In the genomic region with DNA sequence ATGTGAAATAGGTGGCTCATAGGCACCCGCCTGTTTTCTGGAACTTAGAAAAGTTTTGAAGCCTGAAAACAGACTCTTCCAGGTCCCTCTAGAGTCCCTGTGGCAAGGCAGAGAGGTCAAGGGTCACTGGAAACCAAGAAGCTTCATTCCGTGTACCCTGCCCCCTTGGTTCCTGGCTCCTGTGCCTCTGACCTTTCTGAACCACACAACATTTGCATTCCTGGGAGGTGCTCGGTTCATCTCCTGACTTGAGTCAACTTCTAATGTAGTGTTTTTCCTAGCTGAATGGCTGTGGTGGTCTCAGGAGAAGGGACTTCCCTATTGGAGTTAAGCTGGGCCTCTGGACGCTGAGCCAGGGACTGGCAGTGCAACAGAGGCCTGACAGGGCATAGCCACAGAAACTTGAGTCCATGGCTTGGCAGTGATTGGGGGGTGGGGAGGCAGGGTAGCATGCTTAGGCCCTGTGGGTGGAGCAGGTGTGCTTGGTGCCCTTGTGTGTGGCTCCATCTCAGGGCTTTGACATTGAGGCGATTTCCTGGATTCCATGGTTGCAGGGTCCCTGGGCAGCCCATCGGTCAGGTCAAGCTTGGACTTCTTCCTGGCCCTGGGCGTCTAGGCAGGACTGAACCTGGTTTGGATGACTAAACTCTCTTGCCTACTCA, we compare ENCODE assay signal across 7 mouse cellular contexts. TPM values are rescaled to one million over a fixed set of nuclear protein-coding genes. Genes with fewer than 3 reads are reported as not detected.
A peak's percentile ranks its signal among the peaks of the same experiment; 100 is the strongest.
DNase-seq lines count a peak whose midpoint lies in the region; ATAC-seq lines count a peak whose summit lies in the region.

No protein-coding gene starts in this region.

- no peak for DNase-seq in forebrain, embryonic 11.5 days (ENCODE audit: low spot score)
- peak; percentile 77 to 82 for DNase-seq in kidney, adult 8-10 months
- no peak for DNase-seq in cerebellum, postnatal 14 days
- DNase-seq in urinary bladder, postnatal 4 days (ENCODE audit: low spot score in 2 of 2) = no peak

- H3K4me1 ChIP-seq in megakaryocyte, embryonic 14.5 days = peaks cover 68% of the 10 kb centered on the region
- H3K4me1 ChIP-seq in forebrain, embryonic 11.5 days (replicated peaks; ENCODE audit: control insufficient read depth, insufficient read depth, low read length) = peaks cover 10% of the 10 kb centered on the region; the same call in 1 of the 2 replicates
- H3K4me1 ChIP-seq in midbrain, embryonic 15.5 days = peaks cover 54% of the 10 kb centered on the region

- H3K36me3 ChIP-seq in megakaryocyte, embryonic 14.5 days (replicated peaks; ENCODE audit: low read length) = peaks cover 12% of the 10 kb centered on the region
- no peaks in the 10 kb centered on the region; the same call in 1 of the 2 replicates for H3K36me3 ChIP-seq in forebrain, embryonic 11.5 days (ENCODE audit: control insufficient read depth, insufficient read depth, low read length)
- no peaks in the 10 kb centered on the region for H3K36me3 ChIP-seq in midbrain, embryonic 15.5 days (replicated peaks)

- H3K9ac ChIP-seq in forebrain, embryonic 11.5 days (ENCODE audit: low read length) = peak overlapping the region; percentile 88
- peak overlapping the region; percentile 97 for H3K9ac ChIP-seq in midbrain, embryonic 15.5 days

- no peaks in the 10 kb centered on the region for H3K9me3 ChIP-seq in megakaryocyte, embryonic 14.5 days
- no peaks in the 10 kb centered on the region for H3K9me3 ChIP-seq in forebrain, embryonic 11.5 days (ENCODE audit: control insufficient read depth, low read length)
- H3K9me3 ChIP-seq in midbrain, embryonic 15.5 days = no peaks in the 10 kb centered on the region

- 58% methylated on average over 7 of the region's 7 CpGs for WGBS in forebrain, embryonic 11.5 days
- WGBS in midbrain, embryonic 15.5 days = 52% methylated on average over 7 of the region's 7 CpGs

- H3K27ac ChIP-seq in forebrain, embryonic 11.5 days (ENCODE audit: low read depth, low read length) = no peak overlapping the region
- H3K27ac ChIP-seq in midbrain, embryonic 15.5 days = no peak overlapping the region

- H3K4me3 ChIP-seq in megakaryocyte, embryonic 14.5 days (replicated peaks) = peak overlapping the region; percentile 100
- peak overlapping the region; percentile 93 for H3K4me3 ChIP-seq in forebrain, embryonic 11.5 days (ENCODE audit: low read depth, low read length)
- H3K4me3 ChIP-seq in midbrain, embryonic 15.5 days = peak overlapping the region; percentile 94

- no peak for ATAC-seq in megakaryocyte, adult 5-6 weeks (ENCODE audit: poor library complexity, severe bottlenecking)
- no peak for ATAC-seq in forebrain, embryonic 11.5 days (replicated peaks; ENCODE audit: low FRiP score)
- 0 out of 2 replicates have a peak, but pooled peaks have one; percentile 3 for ATAC-seq in midbrain, embryonic 15.5 days (replicated peaks)

- peaks cover 3% of the 10 kb centered on the region for H3K27me3 ChIP-seq in megakaryocyte, embryonic 14.5 days (replicated peaks)
- no peaks in the 10 kb centered on the region for H3K27me3 ChIP-seq in forebrain, embryonic 11.5 days (ENCODE audit: control insufficient read depth, insufficient read depth, low read length)
- H3K27me3 ChIP-seq in midbrain, embryonic 15.5 days (replicated peaks) = no peaks in the 10 kb centered on the region

- H3K4me2 ChIP-seq in forebrain, embryonic 11.5 days (ENCODE audit: low read depth, low read length, severe bottlenecking) = peak overlapping the region; percentile 89
- peak overlapping the region; percentile 82 for H3K4me2 ChIP-seq in midbrain, embryonic 15.5 days

RNA-seq across cellular contexts. Expression of a gene that starts 1.4 kb away (rescaled TPM):
- polyA plus RNA-seq in megakaryocyte, embryonic 14.5 days (2012; ENCODE audit: insufficient read depth, low replicate concordance) = 29.5 and 68.0 TPM in 2 replicates
- total RNA-seq in megakaryocyte, adult 5-6 weeks (2015) = 9.8 and 10.8 TPM in 2 replicates
- total RNA-seq in megakaryocyte, adult 5-6 weeks (2017) = 10.5 and 11.3 TPM in 2 replicates
- polyA plus RNA-seq in forebrain, embryonic 11.5 days (2014; fragmentation: Nextera tagmentation; extraction: Ambion mirVana) = 17.9 and 18.0 TPM in 2 replicates
- polyA plus RNA-seq in midbrain, embryonic 15.5 days (2015; fragmentation: Nextera tagmentation; extraction: Ambion mirVana) = 30.9 and 37.0 TPM in 2 replicates

RNA-seq across cellular contexts. Expression of a gene that starts 9.1 kb away (rescaled TPM):
- 0.13 TPM in 1 of 2 replicates, not detected in the other for polyA plus RNA-seq in megakaryocyte, embryonic 14.5 days (2012; ENCODE audit: insufficient read depth, low replicate concordance)
- total RNA-seq in megakaryocyte, adult 5-6 weeks (2015) = not detected in 2 replicates
- 1.2 TPM in 2 replicates for total RNA-seq in megakaryocyte, adult 5-6 weeks (2017)
- 28.8 and 29.3 TPM in 2 replicates for polyA plus RNA-seq in forebrain, embryonic 11.5 days (2014; fragmentation: Nextera tagmentation; extraction: Ambion mirVana)
- 23.4 and 32.6 TPM in 2 replicates for polyA plus RNA-seq in midbrain, embryonic 15.5 days (2015; fragmentation: Nextera tagmentation; extraction: Ambion mirVana)

RNA-seq across cellular contexts. Expression of a gene that starts 14.6 kb away (rescaled TPM):
- polyA plus RNA-seq in megakaryocyte, embryonic 14.5 days (2012; ENCODE audit: insufficient read depth, low replicate concordance) = 0.22 and 1.7 TPM in 2 replicates
- 0.93 and 1.4 TPM in 2 replicates for total RNA-seq in megakaryocyte, adult 5-6 weeks (2015)
- 0.66 and 1.1 TPM in 2 replicates for total RNA-seq in megakaryocyte, adult 5-6 weeks (2017)
- polyA plus RNA-seq in forebrain, embryonic 11.5 days (2014; fragmentation: Nextera tagmentation; extraction: Ambion mirVana) = 0.45 and 0.60 TPM in 2 replicates
- polyA plus RNA-seq in midbrain, embryonic 15.5 days (2015; fragmentation: Nextera tagmentation; extraction: Ambion mirVana) = 0.61 and 0.72 TPM in 2 replicates

RNA-seq across cellular contexts. Expression of a gene that starts 17.5 kb away (rescaled TPM):
- polyA plus RNA-seq in megakaryocyte, embryonic 14.5 days (2012; ENCODE audit: insufficient read depth, low replicate concordance) = 60.6 and 341 TPM in 2 replicates
- 99.7 and 101 TPM in 2 replicates for total RNA-seq in megakaryocyte, adult 5-6 weeks (2015)
- 131 and 143 TPM in 2 replicates for total RNA-seq in megakaryocyte, adult 5-6 weeks (2017)
- 132 and 141 TPM in 2 replicates for polyA plus RNA-seq in forebrain, embryonic 11.5 days (2014; fragmentation: Nextera tagmentation; extraction: Ambion mirVana)
- 128 and 129 TPM in 2 replicates for polyA plus RNA-seq in midbrain, embryonic 15.5 days (2015; fragmentation: Nextera tagmentation; extraction: Ambion mirVana)

RNA-seq across cellular contexts. Expression of a gene that starts 20.7 kb away (rescaled TPM):
- polyA plus RNA-seq in megakaryocyte, embryonic 14.5 days (2012; ENCODE audit: insufficient read depth, low replicate concordance) = 1.5 and 3.5 TPM in 2 replicates
- 9.1 and 11.7 TPM in 2 replicates for total RNA-seq in megakaryocyte, adult 5-6 weeks (2015)
- 8.8 and 14.1 TPM in 2 replicates for total RNA-seq in megakaryocyte, adult 5-6 weeks (2017)
- polyA plus RNA-seq in forebrain, embryonic 11.5 days (2014; fragmentation: Nextera tagmentation; extraction: Ambion mirVana) = 22.3 and 27.0 TPM in 2 replicates
- polyA plus RNA-seq in midbrain, embryonic 15.5 days (2015; fragmentation: Nextera tagmentation; extraction: Ambion mirVana) = 28.1 and 29.1 TPM in 2 replicates

Comparison
In these comparisons a context has a peak if more than half of its experiments do, and no peak if none do; other contexts are left out.
1. DNase-seq: peak in kidney, adult 8-10 months (2 of 2); none in forebrain, embryonic 11.5 days (single experiment), cerebellum, postnatal 14 days (0 of 2) and urinary bladder, postnatal 4 days (0 of 2).
2. RNA of a gene that starts 9.1 kb away (polyA plus RNA-seq): 28.8 to 29.3 TPM in forebrain, embryonic 11.5 days and 23.4 to 32.6 TPM in midbrain, embryonic 15.5 days; 0.13 TPM in megakaryocyte, embryonic 14.5 days; every median in the first group is over 10 times any median in the second.
3. Peak in every context shown above with its lines, with median percentiles within 50 percentile points of each other: H3K4me3 ChIP-seq.